Mouse (Mus musculus) CH12.LX (cell line): Measurements from ENCODE around the gene Cma2.

Source experiments
- CTCF ChIP-seq, 2 experiments: IDR thresholded peaks in 1 of 2; conservative IDR thresholded peaks in 1 of 2; 2 replicates each; pipeline ENCODE4 v1.5.1; 2011 to 2012; ENCODE audit warnings: low read depth in 2 of 2, low read length in 2 of 2, improper control_type of control experiment in 1 of 2, inconsistent platforms in 1 of 2, mild to moderate bottlenecking in 1 of 2, moderate library complexity in 1 of 2
- E2F4 ChIP-seq: IDR thresholded peaks from 2 replicates; pipeline ENCODE4 v1.6.1; 2011; ENCODE audit warnings: low read depth, low read length, improper control_type of control experiment; ENCODE audit not compliant: insufficient replicate concordance
- JUND ChIP-seq: conservative IDR thresholded peaks from 2 replicates; pipeline ENCODE4 v1.6.1; 2011; ENCODE audit warnings: low read depth, low read length, improper control_type of control experiment
- POLR2A ChIP-seq: IDR thresholded peaks from 2 replicates; pipeline ENCODE4 v1.6.1; 2011; ENCODE audit warnings: low read depth, mild to moderate bottlenecking, improper control_type of control experiment, low read length
- USF1 ChIP-seq: IDR thresholded peaks from 2 replicates; pipeline ENCODE4 v1.6.1; 2014; ENCODE audit warnings: low read depth, mild to moderate bottlenecking, inconsistent platforms, low read length, improper control_type of control experiment
- USF2 ChIP-seq: conservative IDR thresholded peaks from 2 replicates; pipeline ENCODE4 v1.6.1; 2011; ENCODE audit warnings: low read depth, low read length, improper control_type of control experiment

- TF ChIP-seq USF2: no peak
- no peak for TF ChIP-seq JUND
- TF ChIP-seq USF1: no peak
- TF ChIP-seq E2F4: no peak
- TF ChIP-seq CTCF (conservative IDR thresholded peaks at IDR 0.05 in 1 of 2, IDR thresholded peaks at IDR 0.05 in 1 of 2; ENCODE audit: low read depth in 2 of 2, low read length in 2 of 2): no peak
- TF ChIP-seq POLR2A: no peak
Observed at GRCm38 (mm10) chr14:56013924-56014323, 63.1 kb downstream of the Cma2 start.
